Mouse (Mus musculus) layer of hippocampus, adult 11-12 months (tissue): ENCODE data around the gene Olfr297.

Source experiments
- DNase-seq: peaks from one replicate; pipeline ENCODE4 v3.0.0; 2022; ENCODE audit warnings: low spot score

Olfr297 gene

DNA sequence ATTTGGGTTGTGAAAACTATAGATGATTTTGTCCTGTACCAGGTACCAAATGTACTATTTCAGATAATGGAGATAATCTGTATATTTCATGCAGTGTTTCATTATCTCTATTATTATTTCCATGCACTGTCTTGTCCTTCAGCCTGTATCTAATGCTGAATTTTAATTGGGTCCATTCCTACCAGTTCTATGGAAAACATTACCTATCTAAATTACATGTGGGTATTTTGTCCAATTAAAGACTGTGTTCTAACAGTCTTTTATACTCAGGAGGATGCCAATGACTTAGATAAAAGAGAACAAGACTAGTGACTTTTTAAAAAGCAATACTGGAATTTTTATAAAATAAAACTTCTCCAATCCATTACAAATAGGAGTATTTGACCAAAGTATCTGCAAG is at the start of gene Olfr297:
Gene Olfr297, plus strand, starts transcription at position 301 of the 400 bp plus-strand sequence.
- DNase-seq = no peak

- no peak for DNase-seq
Measured at GRCm38 (mm10) chr7:86492384-86492783, 27.4 kb upstream of the Olfr297 start, which contains the start of gene Olfr298. TSS of gene Olfr298 (minus strand) at chr7:86492484.
